Mouse (Mus musculus) forebrain, embryonic 10.5 days (tissue): ENCODE data around the gene Bms1. TPM values are rescaled to one million over a fixed set of nuclear protein-coding genes. Genes with fewer than 3 reads are reported as not detected.

Source experiments
- DNase-seq: peaks from one replicate; pipeline ENCODE4 v3.0.0-alpha.2; 2017; ENCODE audit warnings: low spot score; ENCODE audit errors: extremely low spot score
- H3K27ac ChIP-seq: fragments of 300-500 bp; sonication (generic); 2 replicates; pipeline ENCODE4 v1.5.1; 2016; ENCODE audit warnings: mild to moderate bottlenecking
- H3K27me3 ChIP-seq: fragments of 300-500 bp; sonication (generic); 2 replicates; pipeline ENCODE4 v1.6.1; 2016; ENCODE audit warnings: mild to moderate bottlenecking; ENCODE audit not compliant: poor library complexity, severe bottlenecking
- H3K36me3 ChIP-seq: fragments of 300-500 bp; sonication (generic); replicated peaks from 2 replicates; pipeline ENCODE4 v1.6.1; 2016; ENCODE audit warnings: mild to moderate bottlenecking, moderate library complexity
- H3K4me1 ChIP-seq: fragments of 300-500 bp; sonication (generic); 2 replicates; pipeline ENCODE4 v1.6.1; 2016
- H3K4me3 ChIP-seq: fragments of 300-500 bp; sonication (generic); 2 replicates; pipeline ENCODE4 v1.5.1; 2016; ENCODE audit warnings: mild to moderate bottlenecking, moderate library complexity
- H3K9me3 ChIP-seq: fragments of 300-500 bp; sonication (generic); 2 replicates; pipeline ENCODE4 v1.6.1; 2016; ENCODE audit warnings: mild to moderate bottlenecking, moderate library complexity
- WGBS: fragments of 180-500 bp; shearing (Covaris S2); methylation state at CpG from one replicate; pipeline ENCODE4 v1.1.7; 2016; 5-methylcytosine and 5-hydroxymethylcytosine counted together
- polyA plus RNA-seq: library from polyadenylated mRNA; unstranded; fragments of >200 nt; fragmentation: Nextera tagmentation; extraction: Ambion mirVana; gene quantifications from 2 replicates; pipeline ENCODE4 v1.2.1, GENCODE M21; 2016

The Bms1 gene
- polyA plus RNA-seq: 54.8 and 58.5 TPM in 2 replicates

GRCm38 (mm10) chr6:118419050-118419920, at the start of gene Bms1:
Gene Bms1 (minus strand): TSS chr6:118419474.
- peak within 1 kb of the TSS; percentile 86 for H3K27ac ChIP-seq
- H3K9me3 ChIP-seq: no peaks in the 10 kb centered on the region
- peak; percentile 93 for DNase-seq
- peaks cover 13% of the 10 kb centered on the region for H3K4me1 ChIP-seq
- H3K36me3 ChIP-seq: peaks cover 35% of the 10 kb centered on the region
- H3K27me3 ChIP-seq: no peaks in the 10 kb centered on the region
- under 1% methylated on average over 67 of the region's 67 CpGs for WGBS
- peak within 1 kb of the TSS; percentile 79 for H3K4me3 ChIP-seq

GRCm38 (mm10) chr6:118462069-118462705, 42.9 kb upstream of the Bms1 start:
- peaks cover 17% of the 10 kb centered on the region for H3K36me3 ChIP-seq
- no peak overlapping the region for H3K27ac ChIP-seq
- H3K27me3 ChIP-seq: peaks cover 30% of the 10 kb centered on the region
- DNase-seq: no peak
- WGBS: 83% methylated on average over 15 of the region's 15 CpGs
- H3K9me3 ChIP-seq: no peaks in the 10 kb centered on the region
- H3K4me1 ChIP-seq: no peaks in the 10 kb centered on the region
- no peak overlapping the region for H3K4me3 ChIP-seq

GRCm38 (mm10) chr6:118457726-118458125, 38.5 kb upstream of the Bms1 start:
- peaks cover 2% of the 10 kb centered on the region for H3K36me3 ChIP-seq
- WGBS: 92% methylated on average over 1 of the region's 1 CpGs
- DNase-seq: no peak
- no peak overlapping the region for H3K4me3 ChIP-seq
- peaks cover 16% of the 10 kb centered on the region for H3K27me3 ChIP-seq
- peaks cover 20% of the 10 kb centered on the region for H3K4me1 ChIP-seq
- no peak overlapping the region for H3K27ac ChIP-seq
- no peaks in the 10 kb centered on the region for H3K9me3 ChIP-seq

GRCm38 (mm10) chr6:118455042-118455631, 35.9 kb upstream of the Bms1 start, which contains the start of gene Zfp248:
Gene Zfp248 (minus strand): TSS chr6:118455528.
- Histone ChIP-seq H3K27ac (peak within 1 kb of the TSS; percentile 96), H3K4me1 (peaks cover 20% of the 10 kb centered on the region), H3K36me3 (peaks cover 16% of the 10 kb centered on the region), H3K9me3 (no peaks in the 10 kb centered on the region), H3K4me3 (peak within 1 kb of the TSS; percentile 82), H3K27me3 (peaks cover 11% of the 10 kb centered on the region)
- WGBS: under 1% methylated on average over 43 of the region's 43 CpGs
- peak; percentile 88 for DNase-seq

- Histone ChIP-seq H3K36me3 (peaks cover 16% of the 10 kb centered on the region), H3K4me1 (peaks cover 20% of the 10 kb centered on the region), H3K27ac (peak overlapping the region; percentile 96), H3K9me3 (no peaks in the 10 kb centered on the region), H3K27me3 (peaks cover 11% of the 10 kb centered on the region), H3K4me3 (peak overlapping the region; percentile 82)
- DNase-seq: no peak
- 50% methylated on average over 8 of the region's 8 CpGs for WGBS
Observed at GRCm38 (mm10) chr6:118454452-118454851, 35.2 kb upstream of the Bms1 start.

GRCm38 (mm10) chr6:118431502-118431901, 12.2 kb upstream of the Bms1 start:
- WGBS: 90% methylated on average over 4 of the region's 4 CpGs
- DNase-seq: no peak

GRCm38 (mm10) chr6:118426666-118427065, 7.4 kb upstream of the Bms1 start:
- Histone ChIP-seq H3K27me3 (no peaks in the 10 kb centered on the region), H3K27ac (no peak overlapping the region), H3K4me1 (no peaks in the 10 kb centered on the region), H3K4me3 (no peak overlapping the region), H3K36me3 (peaks cover 45% of the 10 kb centered on the region), H3K9me3 (peaks cover 14% of the 10 kb centered on the region)
- no peak for DNase-seq
- WGBS: 95% methylated on average over 1 of the region's 1 CpGs

More at GRCm38 (mm10) chr6:118431502-118431901, 12.2 kb upstream of the Bms1 start:
- Histone ChIP-seq H3K27me3 (no peaks in the 10 kb centered on the region), H3K27ac (no peak overlapping the region), H3K9me3 (peaks cover 14% of the 10 kb centered on the region), H3K4me3 (no peak overlapping the region), H3K4me1 (no peaks in the 10 kb centered on the region), H3K36me3 (peaks cover 59% of the 10 kb centered on the region)

GRCm38 (mm10) chr6:118410428-118410827, 8.8 kb downstream of the Bms1 start:
- 76% methylated on average over 1 of the region's 1 CpGs for WGBS
- no peaks in the 10 kb centered on the region for H3K27me3 ChIP-seq
- H3K27ac ChIP-seq: no peak overlapping the region
- H3K4me3 ChIP-seq: no peak overlapping the region
- H3K4me1 ChIP-seq: no peaks in the 10 kb centered on the region
- H3K36me3 ChIP-seq: peaks cover 95% of the 10 kb centered on the region
- no peak for DNase-seq
- H3K9me3 ChIP-seq: no peaks in the 10 kb centered on the region

- H3K27ac ChIP-seq: no peak overlapping the region
- H3K4me1 ChIP-seq: no peaks in the 10 kb centered on the region
- no peaks in the 10 kb centered on the region for H3K27me3 ChIP-seq
- 97% methylated on average over 5 of the region's 5 CpGs for WGBS
- no peaks in the 10 kb centered on the region for H3K9me3 ChIP-seq
- H3K36me3 ChIP-seq: peaks cover 95% of the 10 kb centered on the region
- DNase-seq: no peak
- H3K4me3 ChIP-seq: no peak overlapping the region
Observed at GRCm38 (mm10) chr6:118408510-118408909, 10.8 kb downstream of the Bms1 start.

- no peak for DNase-seq
- H3K36me3 ChIP-seq: peaks cover 95% of the 10 kb centered on the region
- WGBS: 86% methylated on average over 4 of the region's 4 CpGs
- H3K4me1 ChIP-seq: no peaks in the 10 kb centered on the region
- no peaks in the 10 kb centered on the region for H3K9me3 ChIP-seq
- no peak overlapping the region for H3K4me3 ChIP-seq
- H3K27ac ChIP-seq: no peak overlapping the region
- H3K27me3 ChIP-seq: no peaks in the 10 kb centered on the region
Observed at GRCm38 (mm10) chr6:118406421-118406820, 12.9 kb downstream of the Bms1 start.

GRCm38 (mm10) chr6:118390746-118391145, 28.5 kb downstream of the Bms1 start:
- no peaks in the 10 kb centered on the region for H3K27me3 ChIP-seq
- no peak overlapping the region for H3K27ac ChIP-seq
- no peak overlapping the region for H3K4me3 ChIP-seq
- DNase-seq: no peak
- H3K9me3 ChIP-seq: no peaks in the 10 kb centered on the region
- H3K36me3 ChIP-seq: peaks cover 99% of the 10 kb centered on the region
- H3K4me1 ChIP-seq: no peaks in the 10 kb centered on the region

GRCm38 (mm10) chr6:118385962-118386361, 33.3 kb downstream of the Bms1 start:
- Histone ChIP-seq H3K9me3 (no peaks in the 10 kb centered on the region), H3K36me3 (peaks cover 91% of the 10 kb centered on the region), H3K27me3 (no peaks in the 10 kb centered on the region), H3K27ac (no peak overlapping the region), H3K4me1 (no peaks in the 10 kb centered on the region), H3K4me3 (no peak overlapping the region)
- 98% methylated on average over 3 of the region's 3 CpGs for WGBS
- DNase-seq: no peak
